Mouse (Mus musculus) CH12.LX (cell line): ENCODE results near the gene Cacna1c. TPM values are rescaled to one million over a fixed set of nuclear protein-coding genes. Genes with fewer than 3 reads are reported as not detected.
A peak's percentile ranks its signal among the peaks of the same experiment; 100 is the strongest.

Experiments used
- DNase-seq: peaks from one replicate; pipeline ENCODE4 v3.0.0-alpha.2; 2013; ENCODE audit errors: extremely low read depth
- H3K27ac ChIP-seq: 2 replicates; pipeline ENCODE4 v1.5.1; 2012; ENCODE audit warnings: low read depth, mild to moderate bottlenecking, control low read depth, moderate library complexity; ENCODE audit not compliant: insufficient read depth
- H3K27me3 ChIP-seq: replicated peaks from 2 replicates; pipeline ENCODE3; 2012; ENCODE audit warnings: inconsistent platforms
- H3K36me3 ChIP-seq, 2 experiments: replicated peaks in 1 of 2; 2 replicates each; pipeline versions ENCODE3 to v1.6.1; 2012; ENCODE audit warnings: inconsistent platforms in 1 of 2, low read length in 1 of 2, mild to moderate bottlenecking in 1 of 2, mixed read lengths in 1 of 2, moderate library complexity in 1 of 2; ENCODE audit not compliant: control insufficient read depth in 1 of 2, insufficient read depth in 1 of 2
- H3K4me1 ChIP-seq, 2 experiments: 2 replicates each; pipeline ENCODE4 v1.6.1; 2012; ENCODE audit warnings: inconsistent platforms in 1 of 2, moderate library complexity in 1 of 2; ENCODE audit not compliant: insufficient read depth in 2 of 2, control insufficient read depth in 1 of 2
- H3K4me2 ChIP-seq: 2 replicates; pipeline ENCODE4 v1.6.1; 2012; ENCODE audit warnings: low read depth, mild to moderate bottlenecking, control low read depth; ENCODE audit not compliant: poor library complexity, insufficient read depth, severe bottlenecking
- H3K4me3 ChIP-seq, 3 experiments: fragments of 150-350 bp in 1 of 3; sonication (generic) in 1 of 3; replicated peaks in 1 of 3; 2 replicates each; pipeline versions ENCODE3 to v1.5.1; 2011 to 2012; ENCODE audit warnings: low read depth in 2 of 3, low read length in 2 of 3, mild to moderate bottlenecking in 2 of 3, moderate library complexity in 2 of 3, control low read depth in 1 of 3, improper control_type of control experiment in 1 of 3, inconsistent platforms in 1 of 3, mixed read lengths in 1 of 3; ENCODE audit not compliant: poor library complexity in 1 of 3
- H3K79me2 ChIP-seq: replicated peaks from 2 replicates; pipeline ENCODE4 v1.6.1; 2012; ENCODE audit warnings: mild to moderate bottlenecking, moderate library complexity; ENCODE audit not compliant: control insufficient read depth, poor library complexity, insufficient read depth, severe bottlenecking; ENCODE audit errors: extremely low read depth
- H3K9ac ChIP-seq: 2 replicates; pipeline ENCODE4 v1.6.1; 2012; ENCODE audit warnings: low read depth, mild to moderate bottlenecking, control low read depth, moderate library complexity; ENCODE audit not compliant: insufficient read depth
- H3K9me3 ChIP-seq: replicated peaks from 2 replicates; pipeline ENCODE3; 2012; ENCODE audit warnings: low read length, inconsistent platforms, mixed read lengths
- BHLHE40 ChIP-seq: IDR thresholded peaks from 2 replicates; pipeline ENCODE4 v1.6.1; 2011; ENCODE audit warnings: mild to moderate bottlenecking, low read depth, low read length, improper control_type of control experiment
- CHD1 ChIP-seq: IDR thresholded peaks from 2 replicates; pipeline ENCODE4 v1.6.1; 2012; ENCODE audit warnings: low read depth, low read length, improper control_type of control experiment, inconsistent platforms
- CTCF ChIP-seq, 2 experiments: IDR thresholded peaks in 1 of 2; conservative IDR thresholded peaks in 1 of 2; 2 replicates each; pipeline ENCODE4 v1.5.1; 2011 to 2012; ENCODE audit warnings: low read depth in 2 of 2, low read length in 2 of 2, improper control_type of control experiment in 1 of 2, inconsistent platforms in 1 of 2, mild to moderate bottlenecking in 1 of 2, moderate library complexity in 1 of 2
- E2F4 ChIP-seq: IDR thresholded peaks from 2 replicates; pipeline ENCODE4 v1.6.1; 2011; ENCODE audit warnings: low read depth, low read length, improper control_type of control experiment; ENCODE audit not compliant: insufficient replicate concordance
- EP300 ChIP-seq: IDR thresholded peaks from 2 replicates; pipeline ENCODE4 v1.6.1; 2011; ENCODE audit warnings: low read length, improper control_type of control experiment
- GABPA ChIP-seq: IDR thresholded peaks from 2 replicates; pipeline ENCODE4 v1.6.1; 2012; ENCODE audit warnings: low read depth, low read length, improper control_type of control experiment, inconsistent platforms; ENCODE audit not compliant: insufficient replicate concordance
- IRF4 ChIP-seq: IDR thresholded peaks from 2 replicates; pipeline ENCODE4 v1.6.1; 2014; ENCODE audit warnings: low read depth, mild to moderate bottlenecking, inconsistent platforms, low read length, improper control_type of control experiment
- MAX ChIP-seq: IDR thresholded peaks from 2 replicates; pipeline ENCODE4 v1.6.1; 2011; ENCODE audit warnings: low read length, improper control_type of control experiment
- MAZ ChIP-seq: IDR thresholded peaks from 2 replicates; pipeline ENCODE4 v1.6.1; 2012; ENCODE audit warnings: low read depth, mild to moderate bottlenecking, inconsistent platforms, low read length, improper control_type of control experiment, moderate library complexity
- MEF2A ChIP-seq: IDR thresholded peaks from 2 replicates; pipeline ENCODE4 v1.6.1; 2014; ENCODE audit warnings: low read depth, mild to moderate bottlenecking, inconsistent platforms, low read length, improper control_type of control experiment, borderline replicate concordance
- MYC ChIP-seq: IDR thresholded peaks from 2 replicates; pipeline ENCODE4 v1.6.1; 2011; ENCODE audit warnings: low read depth, mild to moderate bottlenecking, improper control_type of control experiment, low read length
- NELFE ChIP-seq: IDR thresholded peaks from 2 replicates; pipeline ENCODE4 v1.6.1; 2011; ENCODE audit warnings: low read depth, low read length, improper control_type of control experiment
- PAX5 ChIP-seq: IDR thresholded peaks from 2 replicates; pipeline ENCODE4 v1.6.1; 2012; ENCODE audit warnings: low read length, inconsistent platforms, mixed read lengths
- RAD21 ChIP-seq: IDR thresholded peaks from 2 replicates; pipeline ENCODE4 v1.6.1; 2011; ENCODE audit warnings: low read depth, mild to moderate bottlenecking, low read length, improper control_type of control experiment, moderate library complexity
- RCOR1 ChIP-seq: conservative IDR thresholded peaks from 2 replicates; pipeline ENCODE4 v1.6.1; 2012; ENCODE audit warnings: low read depth, mild to moderate bottlenecking, inconsistent platforms, low read length, improper control_type of control experiment
- SIN3A ChIP-seq: IDR thresholded peaks from 2 replicates; pipeline ENCODE4 v1.6.1; 2012; ENCODE audit warnings: low read length, improper control_type of control experiment, inconsistent platforms
- TBP ChIP-seq: conservative IDR thresholded peaks from 2 replicates; pipeline ENCODE4 v1.6.1; 2011; ENCODE audit warnings: low read depth, low read length, improper control_type of control experiment
- USF1 ChIP-seq: IDR thresholded peaks from 2 replicates; pipeline ENCODE4 v1.6.1; 2014; ENCODE audit warnings: low read depth, mild to moderate bottlenecking, inconsistent platforms, low read length, improper control_type of control experiment
- USF2 ChIP-seq: conservative IDR thresholded peaks from 2 replicates; pipeline ENCODE4 v1.6.1; 2011; ENCODE audit warnings: low read depth, low read length, improper control_type of control experiment
- ZC3H11A ChIP-seq: IDR thresholded peaks from 2 replicates; pipeline ENCODE4 v1.6.1; 2012; ENCODE audit warnings: low read depth, mild to moderate bottlenecking, inconsistent platforms, low read length, improper control_type of control experiment
- ZKSCAN1 ChIP-seq: IDR thresholded peaks from 2 replicates; pipeline ENCODE4 v1.6.1; 2012; ENCODE audit warnings: low read depth, inconsistent platforms, low read length, improper control_type of control experiment, borderline replicate concordance
- dilution Hi-C: fragments of 300-500 bp; cut with MboI; formaldehyde crosslinking; loops from 2 replicates; pipeline ENCODE4 v1.14.3; 2020; ENCODE audit warnings: low sequenced_read_pairs; ENCODE audit not compliant: extremely low pct_unique_long_range_greater_than_20kb, extremely low pct_ligation_motif_present
- in situ Hi-C: fragments of 300-500 bp; cut with MboI; formaldehyde crosslinking; loops from 3 replicates; pipeline ENCODE4 v1.14.3; 2019; ENCODE audit warnings: low sequenced_read_pairs, low pct_ligation_motif_present, low pct_unique_long_range_greater_than_20kb, mixed read lengths
- polyA plus RNA-seq: library from polyadenylated mRNA; unstranded; fragments of >175 nt; gene quantifications from 2 replicates; pipeline ENCODE4 v1.2.1, GENCODE M21; 2012; ENCODE audit warnings: low read depth; ENCODE audit not compliant: insufficient read length
- total RNA-seq, 2 experiments: library from RNA; depleted of rRNA; stranded (reverse); fragments of 300-350 nt in 1 of 2; fragments of >200 nt in 1 of 2; gene quantifications; 2 replicates each; pipeline ENCODE4 v1.2.3; 2012 to 2014

Cacna1c gene
- total and polyA plus RNA-seq, 3 experiments, result 0.04 TPM; not detected in 2

- no peaks in the 10 kb centered on the region for H3K36me3 ChIP-seq
- H3K27me3 ChIP-seq, result peaks cover 87% of the 10 kb centered on the region
- dilution Hi-C loops, result no loop called here
- H3K4me1 ChIP-seq, result peaks cover 0 to 7% of the 10 kb centered on the region in 2 experiments; a peak in 2 of 4 replicates
- no peaks in the 10 kb centered on the region for H3K9me3 ChIP-seq
- no peak overlapping the region for H3K4me2 ChIP-seq
- no peak overlapping the region for H3K9ac ChIP-seq
- H3K4me3 ChIP-seq, result no peak overlapping the region
- H3K79me2 ChIP-seq, result no peaks in the 10 kb centered on the region
- TF ChIP-seq CTCF (conservative IDR thresholded peaks at IDR 0.05 in 1 of 2, IDR thresholded peaks at IDR 0.05 in 1 of 2; ENCODE audit: low read depth in 2 of 2, low read length in 2 of 2) (no peak), RAD21 (no peak), TBP (no peak), ZC3H11A (no peak), SIN3A (no peak), USF2 (no peak), MAX (no peak), IRF4 (no peak), GABPA (no peak), NELFE (no peak), MAZ (no peak), USF1 (no peak)
- in situ Hi-C loops, result no loop called here
- no peak for DNase-seq
- no peak overlapping the region for H3K27ac ChIP-seq
Observed at GRCm38 (mm10) chr6:119051721-119052120, 144.5 kb downstream of the Cacna1c start.

GRCm38 (mm10) chr6:119047340-119047739, 148.9 kb downstream of the Cacna1c start:
- H3K36me3 ChIP-seq, result no peaks in the 10 kb centered on the region
- dilution Hi-C loops (no loop called here), in situ Hi-C loops (no loop called here)
- DNase-seq, result peak; percentile 5
- no peak overlapping the region for H3K4me2 ChIP-seq
- peaks cover 83% of the 10 kb centered on the region for H3K27me3 ChIP-seq
- H3K9me3 ChIP-seq, result no peaks in the 10 kb centered on the region
- H3K4me1 ChIP-seq, result peaks cover 0 to 9% of the 10 kb centered on the region in 2 experiments; a peak in 2 of 4 replicates
- H3K27ac ChIP-seq, result no peak overlapping the region
- no peaks in the 10 kb centered on the region for H3K79me2 ChIP-seq
- TF ChIP-seq ZKSCAN1, result no peak
- TF ChIP-seq BHLHE40, result peak; percentile 61
- TF ChIP-seq EP300, result peak; percentile 37; the same call in 1 of the 2 replicates
- no peak for TF ChIP-seq E2F4
- TF ChIP-seq RCOR1, result no peak
- TF ChIP-seq USF1, result no peak
- TF ChIP-seq PAX5, result no peak
- no peak for TF ChIP-seq MEF2A
- no peak for TF ChIP-seq MAZ
- TF ChIP-seq RAD21, result no peak
- TF ChIP-seq MYC, result peak; percentile 61; the same call in 1 of the 2 replicates
- no peak for TF ChIP-seq CHD1
- TF ChIP-seq MAX, result peak; percentile 29; the same call in 1 of the 2 replicates
- peak; percentile 33; the same call in 1 of the 2 replicates for TF ChIP-seq IRF4
- no peak overlapping the region for H3K9ac ChIP-seq
- H3K4me3 ChIP-seq, result no peak overlapping the region
